Mouse (Mus musculus): ENCODE measurements around the gene Cdhr3. TPM values are rescaled to one million over a fixed set of nuclear protein-coding genes. Genes with fewer than 3 reads are reported as not detected.

Gene Cdhr3
- polyA plus RNA-seq (2012; ENCODE audit: insufficient read depth, insufficient read length, missing spikeins) = 0.19 and 0.27 TPM in 2 replicates

DNA sequence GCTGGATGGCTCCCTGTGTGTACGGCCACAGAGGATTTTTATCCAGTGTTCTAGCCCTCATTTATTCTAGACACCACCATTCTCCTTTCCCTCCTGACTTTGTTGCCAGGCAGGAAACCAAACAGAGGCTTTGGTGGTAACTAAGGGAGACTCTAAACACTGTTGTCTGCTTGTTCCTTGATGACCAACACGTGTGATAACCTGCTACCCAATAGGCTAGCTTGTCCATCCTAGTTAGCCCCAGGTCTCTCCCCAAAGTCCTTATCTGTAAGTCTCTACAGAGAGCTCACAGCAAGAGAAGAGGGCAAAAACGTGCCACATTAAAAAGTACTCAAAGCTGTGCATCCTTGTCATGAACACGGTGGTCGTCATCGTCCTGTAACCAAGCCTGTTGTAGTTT lies at the start of gene Cdhr3:
TSS of gene Cdhr3 (minus strand) at position 101 of the 400 bp plus-strand sequence.
- no peak within 1 kb of the TSS for H3K4me3 ChIP-seq (ENCODE audit: insufficient read depth, low read length)
- TF ChIP-seq CTCF (IDR thresholded peaks at IDR 0.05; ENCODE audit: low read depth, low read length) = no peak
- H3K4me1 ChIP-seq (ENCODE audit: control insufficient read depth, insufficient read depth, low read length) = no peaks in the 10 kb centered on the region
- no peak within 1 kb of the TSS for H3K27ac ChIP-seq (ENCODE audit: insufficient read depth, low read depth, low read length)

DNA sequence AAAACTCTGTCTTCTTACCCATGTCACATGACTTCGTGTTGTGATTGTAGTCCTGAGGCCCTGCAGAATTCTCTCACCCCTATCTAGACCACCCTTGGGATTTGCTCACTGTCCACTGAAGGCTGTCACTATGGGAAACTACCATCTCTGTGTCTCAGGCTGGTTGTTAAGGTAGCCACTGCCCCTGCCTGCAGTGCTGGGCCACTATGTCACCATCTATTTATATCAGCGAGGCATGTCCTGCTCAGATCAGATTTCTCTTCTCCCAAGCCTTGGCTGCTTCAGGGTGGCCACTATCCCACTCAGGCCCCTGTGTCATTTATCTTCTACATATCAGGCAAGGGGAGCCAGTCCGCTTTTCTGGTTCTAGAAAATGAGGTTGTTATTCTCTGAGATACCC lies 46.4 kb upstream of the Cdhr3 start:
- TF ChIP-seq CTCF (IDR thresholded peaks at IDR 0.05; ENCODE audit: low read depth, low read length) (no peak), POLR2A (IDR thresholded peaks at IDR 0.05; ENCODE audit: borderline replicate concordance, low read depth, low read length) (no peak)
- H3K4me3 ChIP-seq (ENCODE audit: insufficient read depth, low read length) = no peak overlapping the region
- peaks cover 21% of the 10 kb centered on the region for H3K4me1 ChIP-seq (ENCODE audit: control insufficient read depth, insufficient read depth, low read length)
- no peak overlapping the region for H3K27ac ChIP-seq (ENCODE audit: insufficient read depth, low read depth, low read length)

DNA sequence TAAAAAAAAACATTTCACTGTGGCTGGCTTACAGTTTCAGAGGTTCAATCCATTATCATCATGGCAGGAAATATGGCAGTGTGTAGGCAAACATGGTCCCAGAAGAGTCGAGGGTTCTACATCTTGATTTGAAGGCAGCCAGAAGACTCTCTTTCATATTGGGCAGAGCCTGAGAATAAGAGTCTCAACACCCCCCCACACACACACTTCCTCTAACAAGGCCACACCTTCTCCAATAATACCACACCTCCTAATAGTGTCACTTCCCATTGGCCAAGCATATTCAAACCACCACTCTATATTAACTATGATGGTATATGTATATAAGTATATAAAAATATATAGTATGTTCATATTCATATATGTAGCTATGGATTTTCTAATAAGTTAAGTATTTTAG lies 45.2 kb upstream of the Cdhr3 start:
- no peak overlapping the region for H3K27ac ChIP-seq (ENCODE audit: insufficient read depth, low read depth, low read length)
- no peak for TF ChIP-seq CTCF (IDR thresholded peaks at IDR 0.05; ENCODE audit: low read depth, low read length)
- no peak for TF ChIP-seq POLR2A (IDR thresholded peaks at IDR 0.05; ENCODE audit: borderline replicate concordance, low read depth, low read length)
- peaks cover 21% of the 10 kb centered on the region for H3K4me1 ChIP-seq (ENCODE audit: control insufficient read depth, insufficient read depth, low read length)
- no peak overlapping the region for H3K4me3 ChIP-seq (ENCODE audit: insufficient read depth, low read length)

DNA sequence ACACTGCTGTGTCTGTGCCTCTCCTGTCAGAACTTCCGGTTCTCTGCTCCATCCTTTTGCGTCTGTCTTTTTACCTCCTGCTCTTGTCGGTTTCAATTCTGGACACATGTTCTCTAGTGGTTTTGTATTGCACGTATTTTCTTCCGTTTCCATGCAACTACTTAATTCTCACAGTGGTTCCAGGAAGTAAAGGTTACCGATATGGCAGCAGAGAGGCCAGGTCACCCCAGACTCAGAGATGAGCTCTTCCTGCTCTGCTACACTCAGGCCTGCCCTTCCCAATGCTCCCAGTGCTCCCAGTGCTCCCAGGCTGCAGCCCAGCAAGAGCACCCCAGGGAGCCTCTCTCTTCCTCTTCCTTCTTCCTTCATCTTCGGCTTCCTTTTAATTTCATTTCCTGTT lies 39.1 kb upstream of the Cdhr3 start:
- TF ChIP-seq CTCF (IDR thresholded peaks at IDR 0.05; ENCODE audit: low read depth, low read length) (no peak), POLR2A (IDR thresholded peaks at IDR 0.05; ENCODE audit: borderline replicate concordance, low read depth, low read length) (no peak)
- Histone ChIP-seq H3K4me1 (ENCODE audit: control insufficient read depth, insufficient read depth, low read length) (peaks cover 34% of the 10 kb centered on the region), H3K27ac (ENCODE audit: insufficient read depth, low read depth, low read length) (no peak overlapping the region), H3K4me3 (ENCODE audit: insufficient read depth, low read length) (no peak overlapping the region)

DNA sequence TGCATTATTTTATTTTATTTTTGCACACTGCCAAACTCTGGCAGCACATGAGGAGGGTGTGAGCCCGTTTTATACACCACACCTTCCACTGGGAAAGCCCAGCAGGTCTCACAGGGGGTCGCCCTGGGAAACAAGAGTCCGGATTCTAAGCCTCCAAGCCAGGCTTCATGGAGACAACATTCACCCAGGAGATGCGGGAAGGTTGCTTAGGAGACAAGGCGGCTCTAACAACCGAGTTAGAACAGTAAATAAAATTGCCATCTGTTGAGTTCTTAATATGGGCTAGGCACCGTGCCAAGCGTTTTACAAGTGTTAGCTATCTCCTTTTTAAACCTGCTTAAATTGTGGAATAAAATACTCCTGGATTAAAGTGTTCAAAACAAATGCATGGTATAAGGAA lies 37.7 kb upstream of the Cdhr3 start:
- Histone ChIP-seq H3K4me1 (ENCODE audit: control insufficient read depth, insufficient read depth, low read length) (peaks cover 37% of the 10 kb centered on the region), H3K4me3 (ENCODE audit: insufficient read depth, low read length) (no peak overlapping the region), H3K27ac (ENCODE audit: insufficient read depth, low read depth, low read length) (no peak overlapping the region)
- no peak for TF ChIP-seq POLR2A (IDR thresholded peaks at IDR 0.05; ENCODE audit: borderline replicate concordance, low read depth, low read length)
- no peak for TF ChIP-seq CTCF (IDR thresholded peaks at IDR 0.05; ENCODE audit: low read depth, low read length)

DNA sequence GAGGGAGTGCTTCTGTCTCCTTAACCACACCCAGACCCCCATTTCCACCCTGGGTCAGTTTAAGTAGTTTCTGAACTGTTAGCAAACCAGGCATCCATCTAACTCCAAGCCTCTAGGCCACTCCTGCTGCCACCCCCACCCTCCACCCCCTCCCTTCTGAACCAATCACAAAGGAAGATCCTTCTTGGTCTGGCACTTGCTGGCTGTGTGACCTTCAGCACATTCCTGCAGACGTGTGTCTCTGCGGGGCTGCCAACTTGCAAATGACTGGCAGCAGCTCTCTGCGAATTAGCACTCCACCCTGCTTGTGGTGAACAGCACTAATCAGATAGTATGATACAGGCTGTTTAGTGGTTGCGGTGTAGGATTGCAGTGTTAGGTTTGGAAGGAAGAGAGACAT lies 36.7 kb upstream of the Cdhr3 start:
- no peak for TF ChIP-seq POLR2A (IDR thresholded peaks at IDR 0.05; ENCODE audit: borderline replicate concordance, low read depth, low read length)
- no peak for TF ChIP-seq CTCF (IDR thresholded peaks at IDR 0.05; ENCODE audit: low read depth, low read length)
- Histone ChIP-seq H3K4me1 (ENCODE audit: control insufficient read depth, insufficient read depth, low read length) (peaks cover 32% of the 10 kb centered on the region), H3K4me3 (ENCODE audit: insufficient read depth, low read length) (no peak overlapping the region), H3K27ac (ENCODE audit: insufficient read depth, low read depth, low read length) (no peak overlapping the region)

DNA sequence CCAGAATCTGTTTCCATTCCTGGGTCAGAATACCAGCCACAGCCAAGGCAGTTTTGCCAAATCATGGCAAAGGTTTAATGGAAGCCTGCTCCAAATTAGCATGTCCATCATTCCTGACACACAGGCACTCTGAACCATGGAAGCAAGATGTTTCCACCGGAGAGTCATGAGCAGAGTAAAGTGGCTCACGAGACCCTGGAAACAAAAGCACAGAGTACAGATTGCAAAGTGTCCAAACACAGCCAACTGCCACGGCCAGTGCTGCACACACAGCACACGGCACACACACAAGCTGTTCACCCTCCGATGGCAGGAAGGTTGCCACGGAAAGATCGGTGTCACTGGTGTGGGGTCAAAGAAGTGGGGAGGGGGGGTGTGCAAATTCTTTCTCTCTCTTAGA lies 36.0 kb upstream of the Cdhr3 start:
- Histone ChIP-seq H3K4me3 (ENCODE audit: insufficient read depth, low read length) (no peak overlapping the region), H3K4me1 (ENCODE audit: control insufficient read depth, insufficient read depth, low read length) (peaks cover 32% of the 10 kb centered on the region), H3K27ac (ENCODE audit: insufficient read depth, low read depth, low read length) (no peak overlapping the region)
- TF ChIP-seq POLR2A (IDR thresholded peaks at IDR 0.05; ENCODE audit: borderline replicate concordance, low read depth, low read length) (no peak), CTCF (IDR thresholded peaks at IDR 0.05; ENCODE audit: low read depth, low read length) (no peak)

DNA sequence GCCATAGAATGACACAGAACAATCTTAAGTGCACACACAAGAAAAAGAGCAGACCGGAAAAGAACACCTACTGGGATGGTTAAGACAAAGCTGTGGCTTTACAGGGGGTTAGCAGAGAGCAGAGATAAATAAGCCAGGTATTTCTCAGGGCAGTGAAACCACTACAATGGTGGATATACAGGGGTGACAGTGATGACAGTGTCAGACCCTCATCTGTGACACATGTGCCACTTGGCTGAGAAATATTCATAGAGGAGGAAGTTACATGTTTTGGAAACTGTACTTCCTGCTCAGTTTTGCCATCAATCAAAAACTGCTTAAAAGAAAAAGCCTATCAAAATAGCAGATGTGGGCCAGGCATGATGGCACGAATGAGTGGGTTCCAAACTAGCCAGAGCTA lies 35.4 kb upstream of the Cdhr3 start:
- TF ChIP-seq POLR2A (IDR thresholded peaks at IDR 0.05; ENCODE audit: borderline replicate concordance, low read depth, low read length) (no peak), CTCF (IDR thresholded peaks at IDR 0.05; ENCODE audit: low read depth, low read length) (no peak)
- Histone ChIP-seq H3K4me1 (ENCODE audit: control insufficient read depth, insufficient read depth, low read length) (peaks cover 32% of the 10 kb centered on the region), H3K4me3 (ENCODE audit: insufficient read depth, low read length) (no peak overlapping the region), H3K27ac (ENCODE audit: insufficient read depth, low read depth, low read length) (no peak overlapping the region)

DNA sequence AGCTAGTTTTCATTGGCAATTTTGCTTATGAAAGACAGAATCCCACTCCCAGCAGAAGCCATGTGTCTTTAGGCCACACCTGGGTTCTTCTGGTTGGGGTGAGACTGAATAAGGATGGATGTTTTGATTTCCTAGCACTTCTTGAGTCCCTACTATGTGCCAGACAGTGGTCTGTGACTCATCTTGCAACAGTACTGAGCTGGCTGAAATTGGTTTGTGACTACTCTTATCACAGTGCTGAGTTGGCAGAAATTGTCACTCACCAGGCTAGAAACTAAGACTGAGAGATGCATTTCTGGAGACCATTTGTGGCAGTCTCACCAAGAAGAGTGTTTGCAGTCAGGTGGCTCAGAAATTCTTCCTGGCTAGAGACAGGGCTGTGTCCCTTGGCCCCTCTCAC lies 33.6 kb upstream of the Cdhr3 start:
- Histone ChIP-seq H3K4me3 (ENCODE audit: insufficient read depth, low read length) (no peak overlapping the region), H3K4me1 (ENCODE audit: control insufficient read depth, insufficient read depth, low read length) (peaks cover 21% of the 10 kb centered on the region), H3K27ac (ENCODE audit: insufficient read depth, low read depth, low read length) (peak overlapping the region; percentile 55; the same call in 1 of the 2 replicates)
- TF ChIP-seq CTCF (IDR thresholded peaks at IDR 0.05; ENCODE audit: low read depth, low read length) (no peak), POLR2A (IDR thresholded peaks at IDR 0.05; ENCODE audit: borderline replicate concordance, low read depth, low read length) (no peak)

DNA sequence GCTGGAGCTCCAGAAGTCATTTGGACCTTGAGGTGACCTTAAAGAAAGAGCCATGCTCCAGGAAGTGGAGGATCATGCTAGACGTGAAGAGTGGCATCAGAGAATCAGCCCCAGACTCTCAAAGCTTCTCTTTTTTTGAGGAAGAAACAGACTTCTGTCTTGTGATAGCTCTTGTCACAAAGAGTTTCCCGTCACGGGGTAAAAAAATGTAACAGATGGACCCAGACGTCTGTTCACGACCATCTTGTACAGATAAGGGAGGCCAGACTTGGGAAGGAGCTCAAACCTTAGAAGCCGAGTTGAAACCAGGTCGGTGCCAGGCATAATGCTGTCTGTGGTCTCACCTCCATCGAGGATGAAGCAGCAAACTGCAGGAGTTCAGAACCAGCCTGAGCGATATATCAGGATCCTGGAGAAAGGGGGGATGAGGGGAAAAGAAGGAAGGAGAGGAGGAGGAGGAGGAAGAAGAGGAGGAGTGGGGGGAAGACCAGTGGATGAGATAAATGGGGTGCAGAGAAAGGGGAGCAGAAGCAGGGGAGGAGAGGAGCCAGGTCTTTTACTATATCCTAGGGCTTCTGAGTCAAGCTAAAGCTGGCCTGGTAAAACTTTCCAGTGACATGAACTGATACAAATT lies 33.0 kb upstream of the Cdhr3 start:
- peaks cover 21% of the 10 kb centered on the region for H3K4me1 ChIP-seq (ENCODE audit: control insufficient read depth, insufficient read depth, low read length)
- no peak overlapping the region for H3K4me3 ChIP-seq (ENCODE audit: insufficient read depth, low read length)
- TF ChIP-seq CTCF (IDR thresholded peaks at IDR 0.05; ENCODE audit: low read depth, low read length) (no peak), POLR2A (IDR thresholded peaks at IDR 0.05; ENCODE audit: borderline replicate concordance, low read depth, low read length) (no peak)
- peak overlapping the region; percentile 55 for H3K27ac ChIP-seq (ENCODE audit: insufficient read depth, low read depth, low read length)
